Mouse (Mus musculus) neural tube, embryonic 14.5 days (tissue): ENCODE data around the gene Kazald1. TPM values are rescaled to one million over a fixed set of nuclear protein-coding genes. Genes with fewer than 3 reads are reported as not detected.

Experiments used
- ATAC-seq: fragments of 200-750 bp; cut with Nextera tagmentation; 2 replicates; pipeline ENCODE4 v1.8.0; 2017; ENCODE audit warnings: low read depth, mild to moderate bottlenecking, moderate TSS enrichment, moderate library complexity
- H3K27ac ChIP-seq: fragments of 300-500 bp; sonication (generic); 2 replicates; pipeline ENCODE4 v1.5.1; 2014; ENCODE audit warnings: low read depth, mild to moderate bottlenecking, control low read depth, low read length, moderate library complexity, mixed read lengths
- H3K27me3 ChIP-seq: fragments of 300-500 bp; sonication (generic); 2 replicates; pipeline ENCODE4 v1.6.1; 2014; ENCODE audit warnings: low read length; ENCODE audit not compliant: control insufficient read depth, insufficient read depth
- H3K36me3 ChIP-seq: fragments of 300-500 bp; sonication (generic); 2 replicates; pipeline ENCODE4 v1.6.1; 2014; ENCODE audit warnings: low read length, mixed read lengths; ENCODE audit not compliant: control insufficient read depth, insufficient read depth
- H3K4me1 ChIP-seq: fragments of 300-500 bp; sonication (generic); 2 replicates; pipeline ENCODE4 v1.6.1; 2014; ENCODE audit warnings: low read length; ENCODE audit not compliant: control insufficient read depth, insufficient read depth
- H3K4me2 ChIP-seq: fragments of 300-500 bp; sonication (generic); 2 replicates; pipeline ENCODE4 v1.6.1; 2014; ENCODE audit warnings: mild to moderate bottlenecking, low read depth, low read length, control low read depth
- H3K4me3 ChIP-seq: fragments of 300-500 bp; sonication (generic); 2 replicates; pipeline ENCODE4 v1.5.1; 2014; ENCODE audit warnings: low read depth, low read length, control low read depth, mixed read lengths
- H3K9ac ChIP-seq: fragments of 300-500 bp; sonication (generic); replicated peaks from 2 replicates; pipeline ENCODE4 v1.6.1; 2014; ENCODE audit warnings: low read depth, mild to moderate bottlenecking, control low read depth, low read length, mixed read lengths
- H3K9me3 ChIP-seq: fragments of 300-500 bp; sonication (generic); 2 replicates; pipeline ENCODE4 v1.6.1; 2016; ENCODE audit warnings: low read length; ENCODE audit not compliant: control insufficient read depth
- WGBS: fragments of 180-500 bp; shearing (Covaris S2); extraction: QIAGEN DNeasy Blood & Tissue Kit; methylation state at CpG from one replicate; pipeline ENCODE4 v1.1.7; 2014; 5-methylcytosine and 5-hydroxymethylcytosine counted together
- polyA plus RNA-seq: library from polyadenylated mRNA; unstranded; fragments of >200 nt; fragmentation: Nextera tagmentation; extraction: Ambion mirVana; gene quantifications from 2 replicates; pipeline ENCODE4 v1.2.1, GENCODE M21; 2014

The Kazald1 gene
- polyA plus RNA-seq, 1 experiment from 2014 or later = 1.2 TPM

GRCm38 (mm10) chr19:45073871-45074542 is 1.0 kb upstream of the Kazald1 start:
- peak overlapping the region; percentile 80 for H3K9ac ChIP-seq
- no peak overlapping the region for H3K27ac ChIP-seq
- peaks cover 8% of the 10 kb centered on the region for H3K4me1 ChIP-seq
- peak overlapping the region; percentile 65 for H3K4me3 ChIP-seq
- peaks cover 32% of the 10 kb centered on the region for H3K27me3 ChIP-seq
- peak; percentile 52; the same call in 1 of the 2 replicates for ATAC-seq
- 9% methylated on average over 20 of the region's 20 CpGs for WGBS
- H3K9me3 ChIP-seq = no peaks in the 10 kb centered on the region
- peak overlapping the region; percentile 99 for H3K4me2 ChIP-seq
- no peaks in the 10 kb centered on the region for H3K36me3 ChIP-seq

- ATAC-seq = peak; percentile 26
- peaks cover 40% of the 10 kb centered on the region for H3K27me3 ChIP-seq
- H3K4me3 ChIP-seq = peak overlapping the region; percentile 65
- H3K4me1 ChIP-seq = peaks cover 16% of the 10 kb centered on the region
- WGBS = under 1% methylated on average over 32 of the region's 32 CpGs
- peak overlapping the region; percentile 80 for H3K9ac ChIP-seq
- no peaks in the 10 kb centered on the region for H3K36me3 ChIP-seq
- peak overlapping the region; percentile 99 for H3K4me2 ChIP-seq
- H3K27ac ChIP-seq = no peak overlapping the region; the same call in 1 of the 2 replicates
- no peaks in the 10 kb centered on the region for H3K9me3 ChIP-seq
Measured at GRCm38 (mm10) chr19:45075323-45076035, 438 bp downstream of the Kazald1 start.

GRCm38 (mm10) chr19:45076036-45076575 is 1.1 kb downstream of the Kazald1 start:
- Histone ChIP-seq H3K4me3 (peak overlapping the region; percentile 26), H3K27ac (no peak overlapping the region), H3K4me2 (peak overlapping the region; percentile 99), H3K9me3 (no peaks in the 10 kb centered on the region), H3K36me3 (no peaks in the 10 kb centered on the region), H3K27me3 (peaks cover 43% of the 10 kb centered on the region), H3K9ac (no peak overlapping the region; the same call in 1 of the 2 replicates), H3K4me1 (peaks cover 20% of the 10 kb centered on the region)
- 4% methylated on average over 17 of the region's 17 CpGs for WGBS
- ATAC-seq = no peak

- peak overlapping the region; percentile 26 for H3K4me3 ChIP-seq
- H3K4me2 ChIP-seq = peak overlapping the region; percentile 99
- H3K9ac ChIP-seq = no peak overlapping the region; the same call in 1 of the 2 replicates
- peaks cover 44% of the 10 kb centered on the region for H3K27me3 ChIP-seq
- WGBS = under 1% methylated on average over 62 of the region's 62 CpGs
- peaks cover 20% of the 10 kb centered on the region for H3K4me1 ChIP-seq
- H3K36me3 ChIP-seq = no peaks in the 10 kb centered on the region
- no peak for ATAC-seq
- no peak overlapping the region for H3K27ac ChIP-seq
- no peaks in the 10 kb centered on the region for H3K9me3 ChIP-seq
Measured at GRCm38 (mm10) chr19:45076586-45077510, 1.8 kb downstream of the Kazald1 start.

GRCm38 (mm10) chr19:45077742-45078645 is 3.0 kb downstream of the Kazald1 start:
- Histone ChIP-seq H3K27me3 (peaks cover 44% of the 10 kb centered on the region), H3K9me3 (no peaks in the 10 kb centered on the region), H3K4me2 (no peak overlapping the region), H3K4me1 (peaks cover 20% of the 10 kb centered on the region), H3K4me3 (no peak overlapping the region), H3K27ac (no peak overlapping the region), H3K36me3 (no peaks in the 10 kb centered on the region), H3K9ac (no peak overlapping the region)
- ATAC-seq = no peak
- WGBS = 4% methylated on average over 20 of the region's 20 CpGs

- H3K27me3 ChIP-seq = peaks cover 44% of the 10 kb centered on the region
- 10% methylated on average over 17 of the region's 17 CpGs for WGBS
Measured at GRCm38 (mm10) chr19:45078971-45079764, 4.1 kb downstream of the Kazald1 start.

GRCm38 (mm10) chr19:45079769-45080515 is 4.9 kb downstream of the Kazald1 start:
- under 1% methylated on average over 45 of the region's 45 CpGs for WGBS
- Histone ChIP-seq H3K36me3 (no peaks in the 10 kb centered on the region), H3K27ac (no peak overlapping the region), H3K4me2 (peak overlapping the region; percentile 48), H3K27me3 (peaks cover 44% of the 10 kb centered on the region), H3K4me1 (peaks cover 20% of the 10 kb centered on the region), H3K9me3 (no peaks in the 10 kb centered on the region), H3K9ac (no peak overlapping the region; the same call in 1 of the 2 replicates), H3K4me3 (peak overlapping the region; percentile 16)
- ATAC-seq = no peak

More at GRCm38 (mm10) chr19:45078971-45079764, 4.1 kb downstream of the Kazald1 start:
- no peak overlapping the region for H3K27ac ChIP-seq
- peaks cover 20% of the 10 kb centered on the region for H3K4me1 ChIP-seq
- no peak overlapping the region for H3K9ac ChIP-seq
- H3K36me3 ChIP-seq = no peaks in the 10 kb centered on the region
- H3K4me2 ChIP-seq = peak overlapping the region; percentile 48; the same call in 1 of the 2 replicates
- H3K9me3 ChIP-seq = no peaks in the 10 kb centered on the region
- H3K4me3 ChIP-seq = no peak overlapping the region
- ATAC-seq = no peak
